Mouse (Mus musculus): Measurements from ENCODE around the gene Tfdp2. TPM values are rescaled to one million over a fixed set of nuclear protein-coding genes. Genes with fewer than 3 reads are reported as not detected.

The Tfdp2 gene
- polyA plus RNA-seq, 1 experiment, result 11.0 TPM

DNA sequence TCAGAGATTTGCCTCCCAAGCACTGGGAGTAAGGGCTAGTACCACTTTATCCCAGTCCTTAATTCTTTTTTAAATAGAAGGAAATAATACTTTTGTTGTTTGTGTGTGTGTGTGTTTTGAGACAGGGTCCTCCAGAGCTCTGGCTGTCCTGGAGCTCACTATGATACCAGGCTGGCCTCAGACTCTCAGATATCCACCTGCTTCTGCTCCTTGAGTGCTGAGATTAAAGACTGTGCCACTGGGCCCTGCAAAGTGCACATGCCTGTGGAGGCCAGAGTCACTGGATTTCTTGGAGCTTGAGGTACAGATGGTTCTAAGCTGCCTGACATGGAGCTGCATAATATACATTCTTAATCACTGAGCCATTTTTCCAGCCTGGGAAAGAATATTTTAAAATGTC lies 32.2 kb downstream of the Tfdp2 start:
- no peak for DNase-seq (ENCODE audit: low read depth)

DNA sequence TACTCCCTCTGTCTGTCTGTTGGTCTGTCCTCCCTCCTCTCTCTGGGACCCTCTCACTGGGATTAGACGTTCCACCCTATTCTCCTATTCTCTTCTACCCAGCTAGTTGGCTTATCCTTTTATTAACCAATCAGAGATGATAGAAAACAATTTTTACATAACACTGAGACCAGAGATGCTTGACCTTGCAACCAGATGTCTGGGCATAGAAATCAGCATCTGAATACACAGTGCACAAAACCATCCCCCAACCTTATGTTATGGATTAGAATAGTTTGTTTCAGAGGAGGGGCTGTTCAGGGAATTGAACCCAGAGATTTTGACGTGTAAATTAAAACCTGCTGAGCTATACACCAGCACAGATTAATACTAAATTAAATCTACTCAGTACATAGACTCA lies 34.2 kb downstream of the Tfdp2 start:
- DNase-seq (ENCODE audit: low read depth), result no peak

DNA sequence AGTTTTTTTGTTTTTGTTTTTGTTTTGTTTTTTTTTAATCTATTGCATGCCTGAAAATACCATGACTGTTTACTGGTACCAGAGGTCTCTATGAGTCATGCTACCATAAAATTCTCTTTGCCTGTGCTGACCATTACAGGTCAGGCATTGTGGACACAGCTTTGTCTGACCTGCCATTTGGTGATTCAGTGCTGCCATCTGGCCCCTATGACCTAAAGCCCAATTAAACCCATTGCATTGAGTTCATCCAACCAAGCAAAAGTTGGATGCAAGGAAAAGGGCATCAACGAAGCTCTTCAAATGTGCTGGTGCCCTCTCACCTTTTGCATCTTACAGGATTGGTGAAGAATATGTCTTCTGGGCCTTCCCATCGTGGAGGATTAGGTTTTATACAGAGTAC lies 39.4 kb downstream of the Tfdp2 start:
- DNase-seq (ENCODE audit: low read depth), result no peak

DNA sequence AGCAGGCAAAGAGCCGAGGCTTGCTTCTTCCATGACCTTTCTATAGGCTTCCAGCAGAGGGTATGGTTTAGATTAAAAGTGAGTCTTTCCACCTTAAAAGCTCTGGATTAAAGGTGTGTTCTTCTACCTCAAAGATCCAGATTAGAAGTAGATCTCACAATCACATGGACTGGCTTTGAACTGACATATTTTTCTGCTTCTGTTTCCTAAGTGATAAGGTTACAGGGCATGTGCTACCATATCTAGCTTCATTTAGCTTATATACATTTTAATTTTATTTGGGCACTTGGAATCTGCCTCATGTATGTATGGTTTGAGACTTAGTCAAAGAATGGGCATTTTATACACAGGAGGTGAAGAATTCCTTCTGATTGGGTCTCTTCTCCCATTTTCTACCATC lies 41.3 kb downstream of the Tfdp2 start:
- no peak for DNase-seq (ENCODE audit: low read depth)

DNA sequence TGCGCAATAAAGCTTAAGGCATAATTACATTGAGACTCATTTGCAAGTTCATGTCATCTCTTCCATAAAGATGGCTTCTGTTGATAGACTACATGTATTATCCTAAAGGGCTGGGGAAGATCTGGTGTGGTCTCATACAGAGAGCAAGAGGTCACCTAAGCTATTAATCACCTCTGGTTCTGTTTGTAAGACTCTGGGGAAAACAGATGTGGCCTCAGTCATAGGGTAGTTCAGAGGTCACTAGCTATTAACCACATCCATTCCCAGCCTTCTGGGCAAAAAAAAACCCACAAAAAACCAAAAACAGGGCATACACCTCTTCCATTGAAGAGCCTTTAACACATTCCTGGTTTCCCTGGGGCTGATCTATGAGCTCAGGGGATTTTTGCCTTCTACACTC lies 42.2 kb downstream of the Tfdp2 start:
- no peak for DNase-seq (ENCODE audit: low read depth)

DNA sequence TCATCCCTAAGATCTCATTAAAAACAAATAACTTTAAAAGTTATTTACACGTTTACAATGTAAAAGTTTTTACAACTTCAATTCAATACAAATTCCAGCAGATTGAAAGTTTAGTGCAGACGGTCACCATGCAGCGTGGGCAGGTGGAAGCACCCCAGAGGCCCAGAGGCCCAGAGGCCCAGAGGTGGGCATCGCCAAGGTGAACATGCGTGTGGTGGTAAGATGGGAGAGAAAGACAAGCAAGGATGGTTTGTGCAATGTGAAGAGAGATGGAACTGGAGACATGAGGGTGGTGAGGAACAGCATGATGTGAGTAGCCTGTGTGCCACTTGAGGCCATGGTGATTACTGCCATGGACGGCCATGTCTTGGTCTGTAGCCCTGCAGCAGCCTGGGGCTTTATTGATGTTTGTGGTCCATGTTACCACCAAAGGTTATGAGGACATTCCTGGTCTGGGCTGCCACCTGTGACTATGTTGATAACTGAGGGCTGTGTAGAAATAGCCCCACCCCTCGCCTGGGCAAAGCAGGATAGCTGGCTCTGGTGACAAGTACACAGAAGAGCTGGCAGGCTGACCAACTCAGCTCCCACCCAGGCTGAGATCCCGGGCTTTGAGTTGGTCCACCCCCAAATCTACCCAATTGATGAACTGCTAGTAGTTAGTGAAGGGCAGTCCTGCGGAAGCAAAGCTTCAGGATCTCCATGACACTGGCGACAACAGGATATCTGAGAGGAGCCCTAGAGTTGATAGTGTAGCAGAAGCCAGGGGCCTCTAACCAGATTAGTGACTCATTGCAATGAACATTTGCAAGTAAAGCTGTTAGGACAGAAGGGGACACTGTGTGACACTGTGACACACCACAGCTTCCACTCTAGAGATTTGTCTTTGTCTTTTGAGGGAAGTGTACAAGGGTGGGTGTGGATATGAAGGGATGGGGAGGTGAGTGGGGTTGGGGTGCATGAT lies 45.3 kb downstream of the Tfdp2 start:
- no peak for DNase-seq (ENCODE audit: low read depth)

GRCm38 (mm10) chr9:96243915-96244314 lies 47.8 kb downstream of the Tfdp2 start:
- no peak for DNase-seq (ENCODE audit: low read depth)

- DNase-seq (ENCODE audit: low read depth), result no peak
Measured at GRCm38 (mm10) chr9:96254812-96255211, 58.7 kb downstream of the Tfdp2 start.

GRCm38 (mm10) chr9:96258478-96258877 lies 62.4 kb downstream of the Tfdp2 start:
- DNase-seq (ENCODE audit: low read depth), result no peak

- no peak for DNase-seq (ENCODE audit: low read depth)
Measured at GRCm38 (mm10) chr9:96259017-96259512, 63.0 kb downstream of the Tfdp2 start.

DNA sequence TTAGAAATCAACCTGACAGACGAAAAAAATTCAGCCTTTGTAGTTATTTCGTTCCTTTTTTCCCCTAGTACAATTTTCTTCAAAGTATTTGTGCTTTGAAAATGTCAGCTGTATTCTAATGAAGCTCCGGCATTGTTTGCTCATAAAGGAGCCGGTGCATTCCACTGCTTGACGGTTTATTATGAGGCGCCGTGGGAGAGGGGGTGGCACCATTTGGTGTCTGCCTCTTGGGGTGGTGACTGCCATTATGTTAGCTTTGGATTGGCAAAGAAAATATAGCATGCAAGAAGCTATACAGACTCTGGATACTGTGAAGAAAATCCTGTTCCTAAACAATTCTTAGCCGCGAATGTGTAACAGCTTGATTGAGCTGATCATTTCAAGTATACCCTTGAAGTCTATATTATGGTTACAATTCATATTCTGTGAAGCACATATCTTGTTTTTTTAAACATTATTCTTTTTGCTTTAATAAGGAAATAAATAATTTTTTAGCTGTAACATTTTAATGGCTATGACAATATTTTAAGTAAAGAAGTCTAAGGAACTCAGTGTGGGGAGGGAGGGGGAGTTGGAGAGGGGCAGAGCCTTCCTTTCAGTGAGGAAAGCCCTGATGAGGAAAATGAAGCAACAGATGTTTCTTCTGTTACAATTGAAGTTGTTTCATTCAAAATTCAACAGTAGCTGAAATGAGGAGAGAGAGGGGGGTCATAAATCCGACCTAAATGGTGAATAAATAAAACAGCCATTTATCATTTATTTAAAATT lies 63.9 kb downstream of the Tfdp2 start:
- no peak for DNase-seq (ENCODE audit: low read depth)

- DNase-seq (ENCODE audit: low read depth), result no peak
Measured at GRCm38 (mm10) chr9:96261101-96261500, 65.0 kb downstream of the Tfdp2 start.

- no peak for DNase-seq (ENCODE audit: low read depth)
Measured at GRCm38 (mm10) chr9:96261980-96262379, 65.9 kb downstream of the Tfdp2 start.

DNA sequence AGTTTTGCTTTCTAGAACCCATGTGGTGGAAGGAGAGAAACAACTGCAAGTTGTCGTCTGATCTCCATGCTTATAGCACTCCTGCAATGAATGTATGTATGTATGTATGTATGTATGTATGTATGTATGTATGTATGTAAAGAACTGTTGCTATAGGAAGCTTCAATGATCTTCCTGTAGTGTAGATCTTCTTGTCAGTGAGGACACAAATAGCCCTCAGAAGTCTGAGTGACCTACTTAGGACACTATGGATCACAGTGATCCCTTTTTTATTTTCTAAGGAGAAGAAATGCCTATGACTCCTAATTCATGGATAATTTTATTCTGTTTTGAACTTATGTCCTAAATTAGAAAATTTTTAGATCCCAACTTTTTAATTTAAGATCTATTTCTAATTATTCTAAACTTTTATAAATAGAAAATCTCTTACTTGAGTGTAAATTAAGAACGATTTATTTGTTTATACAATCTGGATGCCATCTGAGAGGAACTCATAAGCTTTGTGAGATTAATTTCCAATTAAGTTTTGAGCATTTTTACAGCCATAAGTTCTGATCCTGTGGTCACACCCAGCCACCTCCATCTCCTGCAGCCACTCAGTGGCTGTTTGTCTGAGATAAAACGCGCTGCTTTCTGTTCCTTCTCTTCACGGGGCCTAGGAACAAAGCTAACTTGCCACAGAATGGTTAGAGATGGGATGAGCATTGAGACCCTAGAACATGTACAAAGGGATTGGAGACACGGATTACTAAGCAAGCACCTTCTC lies 70.9 kb downstream of the Tfdp2 start:
- DNase-seq (ENCODE audit: low read depth), result no peak

- DNase-seq (ENCODE audit: low read depth), result no peak
Measured at GRCm38 (mm10) chr9:96267559-96267948, 71.5 kb downstream of the Tfdp2 start.

GRCm38 (mm10) chr9:96269726-96270125 lies 73.7 kb downstream of the Tfdp2 start:
- no peak for DNase-seq (ENCODE audit: low read depth)

DNA sequence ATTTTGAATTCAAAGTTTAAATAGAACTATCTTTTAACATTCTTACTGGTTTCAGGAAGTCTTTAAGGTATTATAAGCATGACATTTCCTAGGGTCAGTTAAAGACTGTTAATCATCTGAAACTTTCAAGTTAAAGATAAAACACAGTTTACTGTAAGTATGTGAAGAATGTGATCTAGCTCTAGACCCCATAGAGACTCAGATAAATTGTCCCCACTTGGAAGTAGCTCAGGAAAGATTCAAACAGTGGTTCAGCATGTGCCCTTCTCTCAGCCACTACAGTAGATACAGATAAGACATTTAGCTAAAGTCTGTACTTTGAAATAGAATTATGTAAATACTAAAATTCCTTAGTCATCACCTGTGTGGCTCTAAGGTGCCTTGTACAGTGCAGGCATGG lies 79.5 kb downstream of the Tfdp2 start:
- no peak for DNase-seq (ENCODE audit: low read depth)

GRCm38 (mm10) chr9:96281497-96281896 lies 85.4 kb downstream of the Tfdp2 start:
- DNase-seq (ENCODE audit: low read depth), result no peak

DNA sequence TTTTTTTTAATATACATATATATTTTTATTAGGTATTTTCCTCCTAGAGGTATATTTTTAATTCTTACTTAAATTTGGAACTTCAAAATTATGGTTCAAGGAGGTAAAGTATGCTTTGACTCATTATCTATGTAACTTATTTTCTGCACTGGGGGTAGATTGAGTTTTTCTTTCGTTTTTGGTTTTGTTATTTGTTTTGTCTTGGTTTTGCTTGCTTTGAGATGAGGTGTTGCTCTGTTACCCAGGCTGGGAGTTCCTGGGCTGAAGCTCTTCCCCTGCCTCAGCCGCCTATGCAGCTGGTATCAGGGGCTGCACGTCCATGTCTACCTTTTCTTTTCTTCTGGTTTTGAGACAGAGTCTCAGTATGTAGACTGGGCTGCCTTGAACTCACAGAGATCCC lies 86.0 kb downstream of the Tfdp2 start:
- DNase-seq (ENCODE audit: low read depth), result no peak

DNA sequence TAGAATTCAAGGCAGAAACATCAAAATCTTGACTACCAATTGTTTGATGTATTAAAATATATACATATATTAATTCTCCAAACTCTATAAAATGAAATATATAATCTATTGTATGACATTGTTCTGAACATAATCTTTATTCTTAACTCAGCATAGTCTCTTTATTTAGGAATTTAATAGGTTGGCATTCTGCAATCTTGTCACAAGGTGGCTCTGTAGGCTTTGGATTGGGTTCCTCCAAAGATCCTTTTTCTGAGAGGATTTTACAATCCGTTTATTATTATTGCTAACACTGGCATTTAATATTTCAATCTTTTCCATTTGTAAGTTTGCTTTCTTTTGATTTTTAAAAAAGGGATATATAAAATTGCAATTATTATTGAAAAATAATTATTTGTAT lies 88.8 kb downstream of the Tfdp2 start:
- DNase-seq (ENCODE audit: low read depth), result no peak

GRCm38 (mm10) chr9:96292144-96292543 lies 96.1 kb downstream of the Tfdp2 start:
- no peak for DNase-seq (ENCODE audit: low read depth)

Measured in gonadal fat pad, adult 2 months (tissue).